Mouse (Mus musculus) megakaryocyte progenitor cell, adult 5-6 weeks (primary cell): ENCODE measurements around the gene Sdk1. TPM values are rescaled to one million over a fixed set of nuclear protein-coding genes. Genes with fewer than 3 reads are reported as not detected.
"Not testable (repeated sequence)": the region's sequence is repeated elsewhere in the genome, so short reads cannot be mapped to it uniquely, and the experiment has no call there.

ENCODE experiments used
- ATAC-seq: replicated peaks from 2 replicates; pipeline ENCODE4 v1.8.0; 2016; ENCODE audit warnings: mild to moderate bottlenecking, moderate TSS enrichment, inconsistent platforms; ENCODE audit not compliant: poor library complexity
- total RNA-seq, 2 experiments: library from RNA; stranded (forward) in 1 of 2; stranded (reverse) in 1 of 2; fragments of 157-497, 149-512 nt in 1 of 2; fragments of 200-1000 nt in 1 of 2; gene quantifications; 2 replicates each; pipeline versions ENCODE4 v1.2.3 to v1.2.4; 2015 to 2017

The Sdk1 gene
- total RNA-seq, 2 experiments from 2014 or later: not detected

GRCm38 (mm10) chr5:141625401-141625800, 384.1 kb downstream of the Sdk1 start:
- ATAC-seq: no peak

- no peak for ATAC-seq
These were observed 390.4 kb downstream of the Sdk1 start for GRCm38 (mm10) chr5:141631641-141632040.

GRCm38 (mm10) chr5:141633271-141633670, 392.0 kb downstream of the Sdk1 start:
- ATAC-seq: no peak

GRCm38 (mm10) chr5:141636406-141636805, 395.1 kb downstream of the Sdk1 start:
- ATAC-seq: no peak

- not testable (repeated sequence) for ATAC-seq
These were observed 395.8 kb downstream of the Sdk1 start for GRCm38 (mm10) chr5:141637054-141637453.

- no peak for ATAC-seq
These were observed 404.4 kb downstream of the Sdk1 start for GRCm38 (mm10) chr5:141645671-141646070.

- ATAC-seq: no peak
These were observed 405.3 kb downstream of the Sdk1 start for GRCm38 (mm10) chr5:141646621-141647020.

- no peak for ATAC-seq
These were observed 408.6 kb downstream of the Sdk1 start for GRCm38 (mm10) chr5:141649831-141650375.

GRCm38 (mm10) chr5:141651690-141652377, 410.5 kb downstream of the Sdk1 start:
- no peak for ATAC-seq

- no peak for ATAC-seq
These were observed 435.1 kb downstream of the Sdk1 start for GRCm38 (mm10) chr5:141676371-141676770.

GRCm38 (mm10) chr5:141677034-141677433, 435.7 kb downstream of the Sdk1 start:
- no peak for ATAC-seq

GRCm38 (mm10) chr5:141677841-141678240, 436.6 kb downstream of the Sdk1 start:
- no peak for ATAC-seq

- no peak for ATAC-seq
These were observed 445.7 kb downstream of the Sdk1 start for GRCm38 (mm10) chr5:141686876-141687420.

GRCm38 (mm10) chr5:141689442-141690105, 448.3 kb downstream of the Sdk1 start:
- ATAC-seq: no peak

- ATAC-seq: no peak
These were observed 450.2 kb downstream of the Sdk1 start for GRCm38 (mm10) chr5:141691482-141691975.

- no peak for ATAC-seq
These were observed 452.4 kb downstream of the Sdk1 start for GRCm38 (mm10) chr5:141693716-141694115.

GRCm38 (mm10) chr5:141694901-141695300, 453.6 kb downstream of the Sdk1 start:
- no peak for ATAC-seq

- no peak for ATAC-seq
These were observed 457.1 kb downstream of the Sdk1 start for GRCm38 (mm10) chr5:141698406-141698805.

GRCm38 (mm10) chr5:141720751-141721150, 479.5 kb downstream of the Sdk1 start:
- ATAC-seq: no peak

GRCm38 (mm10) chr5:141727968-141728367, 486.7 kb downstream of the Sdk1 start:
- no peak for ATAC-seq

- no peak for ATAC-seq
These were observed 488.7 kb downstream of the Sdk1 start for GRCm38 (mm10) chr5:141730006-141730405.

- ATAC-seq: peak; percentile 46; the same call in 1 of the 2 replicates
These were observed 497.4 kb downstream of the Sdk1 start for GRCm38 (mm10) chr5:141738725-141739124.
